Comparison of ENCODE assay signal across 11 mouse cellular contexts in the genomic region with DNA sequence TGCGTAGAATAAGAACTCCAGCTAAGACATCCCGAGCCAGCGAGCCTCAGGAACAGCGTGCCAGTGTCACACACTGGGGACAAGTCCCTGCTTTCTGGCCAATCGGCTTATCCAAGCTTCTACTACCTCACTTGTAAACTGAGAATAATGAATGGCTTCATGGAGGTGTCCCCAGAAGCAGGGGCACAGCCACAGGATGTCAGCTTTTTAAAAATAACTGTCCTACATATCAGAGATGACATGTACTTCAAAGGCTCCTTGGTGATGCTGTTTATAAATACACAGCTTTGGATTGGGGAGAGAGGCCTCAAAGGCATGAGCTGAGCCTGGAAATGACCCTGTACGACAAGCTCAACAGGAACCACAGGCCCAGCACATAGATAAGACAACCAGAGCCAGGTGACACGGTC. TPM values are rescaled to one million over a fixed set of nuclear protein-coding genes. Genes with fewer than 3 reads are reported as not detected.
DNase-seq lines count a peak whose midpoint lies in the region; ATAC-seq and TF ChIP-seq lines count a peak whose summit lies in the region.
"Had no signal": no experiment of that assay in that cellular context is flagged by ENCODE, and none has a peak within 500 bp of the region (broad histone marks: within the 10 kb centered on the region; RNA-seq: fewer than 3 reads in every experiment).

No protein-coding gene starts in this region.

- TF ChIP-seq POLR2A in spleen, adult 2 months (IDR thresholded peaks at IDR 0.05; ENCODE audit: low read depth, low read length) = no peak

- 0 out of 2 replicates have a peak overlapping the region, but pooled peaks have one; percentile 0 for H3K27ac ChIP-seq in intestine, embryonic 14.5 days (ENCODE audit: low read depth)
- H3K27ac ChIP-seq in intestine, postnatal 0 days (ENCODE audit: low read depth, low read length) = no peak overlapping the region
- H3K27ac ChIP-seq in spleen, adult 2 months (ENCODE audit: insufficient read depth, low read length) = peak overlapping the region; percentile 93
- H3K27ac ChIP-seq in macrophage = peak overlapping the region; percentile 86
- no peak overlapping the region for H3K27ac ChIP-seq in midbrain, postnatal 0 days (ENCODE audit: low read depth, low read length)
- H3K27ac ChIP-seq: embryonic facial prominence, embryonic 15.5 days had no signal

- peaks cover 8% of the 10 kb centered on the region; the same call in 1 of the 2 replicates for H3K4me1 ChIP-seq in intestine, embryonic 14.5 days (replicated peaks; ENCODE audit: control insufficient read depth, insufficient read depth, low read length)
- peaks cover 9% of the 10 kb centered on the region; the same call in 1 of the 2 replicates for H3K4me1 ChIP-seq in intestine, postnatal 0 days (replicated peaks; ENCODE audit: control insufficient read depth, insufficient read depth, low read length)
- peaks cover 77% of the 10 kb centered on the region for H3K4me1 ChIP-seq in spleen, adult 2 months (ENCODE audit: control insufficient read depth, insufficient read depth, insufficient read length)
- peaks cover 2% of the 10 kb centered on the region for H3K4me1 ChIP-seq in midbrain, postnatal 0 days (ENCODE audit: insufficient read depth, low read length)

- WGBS in intestine, embryonic 14.5 days = 51% methylated on average over 7 of the region's 7 CpGs
- 42% methylated on average over 7 of the region's 7 CpGs for WGBS in intestine, postnatal 0 days
- WGBS in spleen, adult 2 months = 65% methylated on average over 7 of the region's 7 CpGs
- 77% methylated on average over 7 of the region's 7 CpGs for whole genome bisulfite sequencing in macrophage (ENCODE audit: missing documents)
- 63% methylated on average over 7 of the region's 7 CpGs for WGBS in midbrain, postnatal 0 days

- no peaks in the 10 kb centered on the region for H3K27me3 ChIP-seq in intestine, embryonic 14.5 days (replicated peaks; ENCODE audit: control insufficient read depth, insufficient read depth, low read length)
- H3K27me3 ChIP-seq in intestine, postnatal 0 days (replicated peaks; ENCODE audit: control insufficient read depth, insufficient read depth, low read length) = no peaks in the 10 kb centered on the region
- H3K27me3 ChIP-seq in spleen, adult 2 months (ENCODE audit: control insufficient read depth, insufficient read depth, low read length) = no peaks in the 10 kb centered on the region
- no peaks in the 10 kb centered on the region for H3K27me3 ChIP-seq in midbrain, postnatal 0 days (ENCODE audit: insufficient read depth, low read length)
- H3K27me3 ChIP-seq: embryonic facial prominence, embryonic 15.5 days had no signal

- no peak overlapping the region for H3K4me3 ChIP-seq in intestine, embryonic 14.5 days (ENCODE audit: low read depth, low read length)
- no peak overlapping the region for H3K4me3 ChIP-seq in intestine, postnatal 0 days (ENCODE audit: low read depth, low read length)
- no peak overlapping the region for H3K4me3 ChIP-seq in spleen, adult 2 months (ENCODE audit: extremely low read depth, insufficient read depth, insufficient read length)
- no peak overlapping the region for H3K4me3 ChIP-seq in macrophage (ENCODE audit: inconsistent target)
- H3K4me3 ChIP-seq in midbrain, postnatal 0 days (ENCODE audit: low read depth, low read length) = no peak overlapping the region
- H3K4me3 ChIP-seq: embryonic facial prominence, embryonic 15.5 days had no signal

- no peak for DNase-seq in intestine, embryonic 14.5 days (ENCODE audit: low spot score)
- no peak for DNase-seq in spleen, adult 2 months (ENCODE audit: low read depth in 1 of 2, low spot score in 2 of 2)
- no peak for DNase-seq in spleen, adult 18-20 months
- DNase-seq in heart, adult 9 months (ENCODE audit: low spot score in 2 of 2) = peak; percentile 66 to 71
- DNase-seq in lung, postnatal 10 days = no peak
- no peak for DNase-seq in midbrain, postnatal 0 days (ENCODE audit: low spot score)
- DNase-seq: cerebellum, adult 9-11 months had no signal

- peaks cover 90% of the 10 kb centered on the region for H3K79me2 ChIP-seq in macrophage (ENCODE audit: inconsistent target)

- H3K4me2 ChIP-seq in intestine, embryonic 14.5 days (ENCODE audit: low read length) = no peak overlapping the region
- no peak overlapping the region for H3K4me2 ChIP-seq in intestine, postnatal 0 days (replicated peaks; ENCODE audit: low read depth)
- H3K4me2 ChIP-seq in midbrain, postnatal 0 days (ENCODE audit: low read depth, low read length, poor library complexity, severe bottlenecking) = no peak overlapping the region
- H3K4me2 ChIP-seq: embryonic facial prominence, embryonic 15.5 days had no signal

- H3K9ac ChIP-seq in intestine, embryonic 14.5 days (ENCODE audit: low read length) = no peak overlapping the region
- no peak overlapping the region for H3K9ac ChIP-seq in intestine, postnatal 0 days (ENCODE audit: low read depth, low read length)
- no peak overlapping the region for H3K9ac ChIP-seq in midbrain, postnatal 0 days (replicated peaks; ENCODE audit: low read length, poor library complexity, severe bottlenecking)
- H3K9ac ChIP-seq: embryonic facial prominence, embryonic 15.5 days had no signal

- no peak for ATAC-seq in intestine, embryonic 14.5 days (replicated peaks; ENCODE audit: low FRiP score, low TSS enrichment, low read depth)
- no peak for ATAC-seq in intestine, postnatal 0 days
- no peak for ATAC-seq in midbrain, postnatal 0 days (ENCODE audit: low FRiP score)

- no peak for TF ChIP-seq CTCF in intestine, postnatal 0 days (IDR thresholded peaks at IDR 0.05; ENCODE audit: low read depth)
- TF ChIP-seq CTCF in spleen, adult 2 months (IDR thresholded peaks at IDR 0.05; ENCODE audit: extremely low read depth, insufficient read depth, insufficient read length, insufficient replicate concordance) = no peak
- TF ChIP-seq CTCF in midbrain, postnatal 0 days (IDR thresholded peaks at IDR 0.05) = no peak

- H3K36me3 ChIP-seq in intestine, embryonic 14.5 days (ENCODE audit: control insufficient read depth, insufficient read depth, low read length) = no peaks in the 10 kb centered on the region
- H3K36me3 ChIP-seq in intestine, postnatal 0 days (ENCODE audit: control insufficient read depth, insufficient read depth) = no peaks in the 10 kb centered on the region
- H3K36me3 ChIP-seq in spleen, adult 2 months (ENCODE audit: control insufficient read depth, insufficient read depth, low read length) = peaks cover 14% of the 10 kb centered on the region
- peaks cover 15% of the 10 kb centered on the region; the same call in 1 of the 2 replicates for H3K36me3 ChIP-seq in macrophage (ENCODE audit: inconsistent target)
- peaks cover 19% of the 10 kb centered on the region for H3K36me3 ChIP-seq in midbrain, postnatal 0 days (ENCODE audit: insufficient read depth, low read length)
- H3K36me3 ChIP-seq: embryonic facial prominence, embryonic 15.5 days; G1E had no signal

- no peaks in the 10 kb centered on the region for H3K9me3 ChIP-seq in intestine, embryonic 14.5 days (ENCODE audit: control insufficient read depth, low read length)
- H3K9me3 ChIP-seq in intestine, postnatal 0 days (ENCODE audit: control insufficient read depth) = no peaks in the 10 kb centered on the region
- H3K9me3 ChIP-seq in midbrain, postnatal 0 days (ENCODE audit: low read length) = no peaks in the 10 kb centered on the region
- H3K9me3 ChIP-seq: embryonic facial prominence, embryonic 15.5 days; G1E had no signal

RNA-seq across cellular contexts. Expression of a gene that starts 20.9 kb away (rescaled TPM):
- 10.6 and 10.7 TPM in 2 replicates for polyA plus RNA-seq in intestine, embryonic 14.5 days (2014; fragmentation: Nextera tagmentation; extraction: Ambion mirVana)
- 12.0 and 12.4 TPM in 2 replicates for polyA plus RNA-seq in intestine, postnatal 0 days (2015; fragmentation: Nextera tagmentation; extraction: Ambion mirVana)
- 36.0 and 43.0 TPM in 2 replicates for polyA plus RNA-seq in spleen, adult 2 months (2012; rRNA removed)
- 100 to 1,000 TPM in 16 of 26 experiments, 10 to 100 TPM in 10; 59.6 to 272 (median 117) TPM for total RNA-seq in macrophage (2018; cell fraction: chromatin; rRNA removed)
- total RNA-seq in macrophage (2018; cell fraction: cytosol; rRNA removed) = 100 to 1,000 TPM in 24 of 26 experiments, 10 to 100 TPM in 2; 96.2 to 190 (median 141) TPM
- total RNA-seq in macrophage (2018; cell fraction: nucleus; rRNA removed) = 100 to 1,000 TPM in 18 of 26 experiments, 10 to 100 TPM in 8; 64.7 to 176 (median 139) TPM
- polyA plus RNA-seq in macrophage (2018) = 90.6 to 150 TPM (median 150 TPM) in 3 replicates
- total RNA-seq in midbrain, postnatal 0 days (2014; rRNA removed) = 61.7 and 76.5 TPM in 2 replicates
- polyA plus RNA-seq in midbrain, postnatal 0 days (2015; fragmentation: Nextera tagmentation; extraction: Ambion mirVana) = 141 and 165 TPM in 2 replicates

Comparison
In these comparisons a context has a peak if more than half of its experiments do, and no peak if none do; other contexts are left out.
1. H3K27ac ChIP-seq: peak in intestine, embryonic 14.5 days (single experiment), spleen, adult 2 months (single experiment) and macrophage (single experiment); none in intestine, postnatal 0 days (single experiment) and midbrain, postnatal 0 days (single experiment).
2. DNase-seq: peak in heart, adult 9 months (2 of 2); none in intestine, embryonic 14.5 days (single experiment), spleen, adult 2 months (0 of 2), spleen, adult 18-20 months (0 of 2), lung, postnatal 10 days (single experiment) and midbrain, postnatal 0 days (single experiment).